Comparison of ENCODE assay signal across 13 mouse cellular contexts in the genomic region with DNA sequence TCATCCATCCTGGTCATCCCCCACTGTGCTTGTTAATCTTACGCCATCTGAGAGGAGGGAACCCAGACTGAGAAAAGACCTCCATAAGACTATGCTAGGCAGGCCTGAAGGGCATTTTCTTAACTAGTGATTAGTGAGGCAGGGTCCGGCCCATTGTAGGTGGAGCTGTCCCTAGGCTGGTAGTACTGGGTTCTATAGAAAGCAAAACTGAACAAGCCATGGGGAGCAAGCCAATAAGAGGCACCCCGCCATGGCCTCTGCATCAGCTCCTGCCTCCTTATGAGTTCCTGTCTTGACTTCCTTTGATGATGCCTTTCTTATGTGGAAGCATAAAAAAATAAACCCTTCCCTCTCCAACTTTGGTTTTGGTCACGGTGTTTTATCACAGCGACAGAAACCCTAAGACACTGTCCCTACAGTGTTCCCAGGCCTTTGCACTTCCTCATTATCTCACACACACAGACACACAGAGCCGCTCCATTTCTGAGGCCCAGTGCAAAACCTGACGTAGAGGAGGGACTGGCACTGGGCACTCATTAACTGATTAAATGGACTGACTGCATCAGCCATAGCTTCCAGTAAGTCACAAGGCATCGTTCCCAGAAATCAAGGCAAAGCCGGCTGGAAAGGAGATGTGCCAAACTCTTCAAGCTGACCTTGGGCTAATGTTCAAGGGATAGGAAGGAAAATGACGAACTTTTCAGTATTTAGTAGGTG. TPM values are rescaled to one million over a fixed set of nuclear protein-coding genes. Genes with fewer than 3 reads are reported as not detected.
DNase-seq lines count a peak whose midpoint lies in the region; ATAC-seq lines count a peak whose summit lies in the region.
"Had no signal": no experiment of that assay in that cellular context is flagged by ENCODE, and none has a peak within 500 bp of the region (broad histone marks: within the 10 kb centered on the region; RNA-seq: fewer than 3 reads in every experiment).

No protein-coding gene starts in this region.

- ATAC-seq in megakaryocyte progenitor cell, adult 5-6 weeks (replicated peaks; ENCODE audit: poor library complexity), result peak; percentile 89
- ATAC-seq in hindbrain, embryonic 14.5 days (ENCODE audit: low FRiP score), result no peak

- DNase-seq in adrenal gland, postnatal 10 days, result peak; percentile 58
- no peak for DNase-seq in adrenal gland, adult 8-10 months
- DNase-seq in kidney, adult 8-10 months, result peak; percentile 58 to 63
- no peak for DNase-seq in kidney, postnatal 4 days
- DNase-seq in kidney, postnatal 14 days, result peak; percentile 42
- no peak for DNase-seq in frontal cortex, postnatal 14 days (ENCODE audit: low spot score in 2 of 2)
- DNase-seq in hindbrain, embryonic 14.5 days (ENCODE audit: low spot score), result no peak

- no peak overlapping the region for H3K4me2 ChIP-seq in hindbrain, embryonic 14.5 days (replicated peaks)
- H3K4me2 ChIP-seq: lung, embryonic 15.5 days had no signal

- WGBS in hindbrain, embryonic 14.5 days, result 86% methylated on average over 10 of the region's 10 CpGs

- no peak overlapping the region for H3K9ac ChIP-seq in hindbrain, embryonic 14.5 days
- H3K9ac ChIP-seq: lung, embryonic 15.5 days had no signal

- peaks cover 6% of the 10 kb centered on the region for H3K4me1 ChIP-seq in hindbrain, embryonic 14.5 days (replicated peaks; ENCODE audit: control insufficient read depth, insufficient read depth, low read length)

- H3K9me3 ChIP-seq in hindbrain, embryonic 14.5 days (ENCODE audit: control insufficient read depth, low read length), result no peaks in the 10 kb centered on the region
- H3K9me3 ChIP-seq: heart, embryonic 10.5 days; lung, embryonic 15.5 days had no signal

- H3K36me3 ChIP-seq in hindbrain, embryonic 14.5 days (replicated peaks; ENCODE audit: control insufficient read depth, insufficient read depth), result no peaks in the 10 kb centered on the region
- H3K36me3 ChIP-seq: lung, embryonic 15.5 days had no signal

- H3K27me3 ChIP-seq in hindbrain, embryonic 14.5 days (ENCODE audit: control insufficient read depth, insufficient read depth, low read length), result no peaks in the 10 kb centered on the region
- H3K27me3 ChIP-seq: lung, embryonic 15.5 days had no signal

- no peak overlapping the region for H3K4me3 ChIP-seq in hindbrain, embryonic 14.5 days (replicated peaks; ENCODE audit: low read length)
- H3K4me3 ChIP-seq: heart, embryonic 10.5 days; left cerebral cortex, adult 2 months; lung, embryonic 15.5 days had no signal

- no peak overlapping the region for H3K27ac ChIP-seq in hindbrain, embryonic 14.5 days
- H3K27ac ChIP-seq: heart, embryonic 10.5 days; kidney, postnatal 0 days; left cerebral cortex, adult 2 months; lung, embryonic 15.5 days had no signal

RNA-seq across cellular contexts. Expression of gene Mapkapk2, which starts 29.5 kb away (rescaled TPM):
- 100 to 1,000 TPM; 159 to 169 TPM for total RNA-seq in adrenal gland, postnatal 10 days (2021)
- total RNA-seq in adrenal gland, adult 8-10 months (2022), result 100 to 1,000 TPM; 155 to 174 (median 159) TPM
- total RNA-seq in megakaryocyte progenitor cell, adult 5-6 weeks (2015), result 196 and 217 TPM in 2 replicates
- 196 and 233 TPM in 2 replicates for total RNA-seq in megakaryocyte progenitor cell, adult 5-6 weeks (2017)
- 22.5 and 23.7 TPM in 2 replicates for polyA plus RNA-seq in hindbrain, embryonic 14.5 days (2014; fragmentation: Nextera tagmentation; extraction: Ambion mirVana)

RNA-seq across cellular contexts. Expression of gene Il10, which starts 48.5 kb away (rescaled TPM):
- total RNA-seq in adrenal gland, postnatal 10 days (2021), result not detected
- total RNA-seq in adrenal gland, adult 8-10 months (2022), result under 1 TPM in 1 of 4 experiments, not detected in 3; 0.30 TPM
- total RNA-seq in megakaryocyte progenitor cell, adult 5-6 weeks (2015), result 0.32 TPM in 1 of 2 replicates, not detected in the other
- not detected in 2 replicates for total RNA-seq in megakaryocyte progenitor cell, adult 5-6 weeks (2017)
- not detected in 2 replicates for polyA plus RNA-seq in hindbrain, embryonic 14.5 days (2014; fragmentation: Nextera tagmentation; extraction: Ambion mirVana)
- total RNA-seq: left cerebral cortex, adult 2 months had no signal
- polyA plus RNA-seq: brain, embryonic 14.5 days; heart, embryonic 10.5 days had no signal

Comparison
In these comparisons a context has a peak if more than half of its experiments do, and no peak if none do; other contexts are left out.
1. DNase-seq: peak in adrenal gland, postnatal 10 days (single experiment), kidney, adult 8-10 months (2 of 2) and kidney, postnatal 14 days (single experiment); none in adrenal gland, adult 8-10 months (single experiment), kidney, postnatal 4 days (0 of 2), frontal cortex, postnatal 14 days (0 of 2) and hindbrain, embryonic 14.5 days (single experiment).